Mouse (Mus musculus) forebrain, embryonic 11.5 days (tissue): ENCODE measurements around the gene Tbc1d25. TPM values are rescaled to one million over a fixed set of nuclear protein-coding genes. Genes with fewer than 3 reads are reported as not detected.

Experiments
- ATAC-seq: fragments of 200-750 bp; cut with Nextera tagmentation; replicated peaks from 2 replicates; pipeline ENCODE4 v1.8.0; 2017; ENCODE audit warnings: moderate TSS enrichment; ENCODE audit not compliant: low FRiP score
- DNase-seq: peaks from one replicate; pipeline ENCODE4 v3.0.0-alpha.2; 2017; ENCODE audit warnings: low spot score
- H3K27ac ChIP-seq: fragments of 300-500 bp; sonication (generic); 2 replicates; pipeline ENCODE4 v1.5.1; 2014; ENCODE audit warnings: low read depth, low read length
- H3K27me3 ChIP-seq: fragments of 300-500 bp; sonication (generic); 2 replicates; pipeline ENCODE4 v1.6.1; 2014; ENCODE audit warnings: mild to moderate bottlenecking, low read length, mixed read lengths; ENCODE audit not compliant: control insufficient read depth, insufficient read depth
- H3K36me3 ChIP-seq: fragments of 300-500 bp; sonication (generic); 2 replicates; pipeline ENCODE4 v1.6.1; 2014; ENCODE audit warnings: mild to moderate bottlenecking, low read length, moderate library complexity, mixed read lengths; ENCODE audit not compliant: control insufficient read depth, insufficient read depth
- H3K4me1 ChIP-seq: fragments of 300-500 bp; sonication (generic); replicated peaks from 2 replicates; pipeline ENCODE4 v1.6.1; 2014; ENCODE audit warnings: low read length, mixed read lengths; ENCODE audit not compliant: control insufficient read depth, insufficient read depth
- H3K4me2 ChIP-seq: fragments of 300-500 bp; sonication (generic); 2 replicates; pipeline ENCODE4 v1.6.1; 2014; ENCODE audit warnings: low read depth, mild to moderate bottlenecking, low read length, moderate library complexity, mixed read lengths; ENCODE audit not compliant: severe bottlenecking
- H3K4me3 ChIP-seq: fragments of 300-500 bp; sonication (generic); 2 replicates; pipeline ENCODE4 v1.5.1; 2014; ENCODE audit warnings: low read depth, low read length
- H3K9ac ChIP-seq: fragments of 300-500 bp; sonication (generic); 2 replicates; pipeline ENCODE4 v1.6.1; 2014; ENCODE audit warnings: low read length
- H3K9me3 ChIP-seq: fragments of 300-500 bp; sonication (generic); 2 replicates; pipeline ENCODE4 v1.6.1; 2016; ENCODE audit warnings: low read length, mixed read lengths; ENCODE audit not compliant: control insufficient read depth
- WGBS: fragments of 180-500 bp; shearing (Covaris S2); extraction: QIAGEN DNeasy Blood & Tissue Kit; methylation state at CpG from one replicate; pipeline ENCODE4 v1.1.7; 2014; 5-methylcytosine and 5-hydroxymethylcytosine counted together
- polyA plus RNA-seq: library from polyadenylated mRNA; unstranded; fragments of >200 nt; fragmentation: Nextera tagmentation; extraction: Ambion mirVana; gene quantifications from 2 replicates; pipeline ENCODE4 v1.2.1, GENCODE M21; 2014

Gene Tbc1d25
- polyA plus RNA-seq, 1 experiment from 2014 or later: 13.5 TPM

DNA sequence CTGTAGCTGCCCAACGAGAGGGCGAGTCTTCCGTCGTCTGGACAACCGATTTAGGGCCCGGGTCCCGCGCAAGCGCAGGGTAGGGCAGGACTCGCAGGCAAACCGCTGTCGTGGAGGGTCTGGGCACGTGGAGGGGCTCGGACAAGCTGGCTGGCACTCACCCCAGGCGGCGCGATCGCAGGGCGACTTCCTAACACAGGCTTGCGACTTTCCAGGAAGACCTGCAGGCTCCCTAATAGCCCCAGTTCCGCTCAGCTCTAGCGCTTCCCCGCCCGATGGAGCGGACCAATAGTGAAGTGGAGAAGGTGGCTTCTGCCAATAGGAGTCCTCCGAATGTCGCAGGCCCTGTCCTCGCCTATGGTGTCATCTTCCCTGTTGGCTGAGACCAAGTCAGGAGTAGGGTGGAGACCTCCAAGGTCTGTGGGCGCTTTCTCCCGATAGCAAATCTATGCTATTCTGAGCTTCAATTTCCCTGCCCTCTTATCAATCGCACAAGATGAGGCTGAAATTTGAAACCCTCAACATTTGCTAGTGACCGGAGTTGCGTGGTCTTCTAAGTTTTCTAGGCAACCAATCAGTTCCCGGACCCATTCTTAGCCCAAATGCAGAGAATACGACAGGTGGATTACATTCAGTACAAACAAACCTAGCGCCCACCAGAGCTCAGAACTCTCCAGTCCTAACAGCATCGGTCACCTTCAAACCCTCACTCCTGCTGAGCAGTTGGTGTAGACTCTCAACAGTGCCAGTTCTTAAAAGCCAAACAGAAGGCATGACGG lies 16.8 kb upstream of the Tbc1d25 start:
- Histone ChIP-seq H3K9me3 (no peaks in the 10 kb centered on the region), H3K27ac (0 out of 2 replicates have a peak overlapping the region, but pooled peaks have one; percentile 43), H3K4me1 (no peaks in the 10 kb centered on the region), H3K36me3 (no peaks in the 10 kb centered on the region), H3K27me3 (no peaks in the 10 kb centered on the region), H3K4me3 (peak overlapping the region; percentile 41), H3K4me2 (peak overlapping the region; percentile 50), H3K9ac (peak overlapping the region; percentile 62)
- ATAC-seq (peak; percentile 97), DNase-seq (peak; percentile 84)
- WGBS: 21% methylated on average over 38 of the region's 38 CpGs

DNA sequence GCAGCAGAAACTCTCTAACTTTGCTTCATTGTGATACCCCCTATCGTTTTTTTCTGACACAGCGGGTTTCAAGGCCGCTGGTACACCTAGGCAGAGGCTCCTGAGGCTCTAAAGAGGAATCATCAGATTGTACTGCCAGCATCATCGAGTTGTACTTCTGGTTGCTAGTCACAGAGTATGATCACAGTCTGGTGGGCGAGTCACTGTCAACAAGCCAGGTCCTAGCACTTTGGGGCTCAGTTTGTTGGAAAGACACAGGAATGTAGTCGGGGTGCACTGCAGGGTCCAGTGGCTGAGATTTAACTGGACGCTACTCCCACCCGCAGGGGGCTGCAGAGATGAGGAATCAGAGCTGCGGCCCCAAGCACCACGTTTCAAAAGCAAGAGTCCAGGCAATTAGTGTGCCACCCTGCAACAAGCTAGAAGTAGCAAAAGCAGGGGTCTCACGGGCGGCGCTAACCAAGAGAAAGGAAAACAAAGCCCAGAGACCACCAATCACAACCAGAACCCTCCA lies 16.2 kb upstream of the Tbc1d25 start:
- Histone ChIP-seq H3K4me2 (peak overlapping the region; percentile 50), H3K27me3 (no peaks in the 10 kb centered on the region), H3K9ac (peak overlapping the region; percentile 62), H3K4me3 (peak overlapping the region; percentile 41), H3K9me3 (no peaks in the 10 kb centered on the region), H3K4me1 (no peaks in the 10 kb centered on the region), H3K36me3 (no peaks in the 10 kb centered on the region), H3K27ac (peak overlapping the region; percentile 43; the same call in 1 of the 2 replicates)
- DNase-seq (no peak), ATAC-seq (no peak; the same call in 1 of the 2 replicates)
- WGBS: 18% methylated on average over 13 of the region's 13 CpGs

DNA sequence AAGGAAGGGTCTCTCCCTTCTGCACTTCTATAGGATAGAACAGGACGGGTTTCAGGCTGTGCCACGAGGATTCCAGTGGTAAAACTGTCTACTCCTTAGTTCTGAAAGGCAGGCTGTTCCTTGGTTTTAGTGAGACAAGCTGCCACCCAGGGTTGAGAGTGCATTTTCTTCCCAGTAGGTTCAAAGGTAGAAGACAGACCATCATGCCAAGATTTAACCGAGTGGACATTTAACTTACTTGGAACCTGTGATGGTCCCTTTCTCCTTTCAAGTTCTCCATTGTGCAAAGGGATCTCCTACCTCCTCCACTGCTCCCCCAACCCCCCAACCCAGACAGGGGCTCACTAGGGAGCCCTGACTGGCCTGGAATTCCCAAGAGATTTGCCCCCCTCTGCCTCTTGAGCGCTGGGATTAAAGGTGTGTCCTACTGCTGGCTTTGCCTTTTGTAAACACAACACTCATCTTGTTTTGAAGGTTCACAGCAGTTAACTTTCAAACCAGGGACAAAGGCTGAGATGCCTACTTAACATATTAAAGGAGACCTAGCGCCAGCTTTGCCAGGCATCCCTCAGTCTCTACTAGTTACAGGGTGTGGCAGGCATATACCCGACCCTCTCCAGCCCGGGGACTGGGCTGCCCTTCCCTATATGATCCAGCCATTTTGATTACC lies 7.0 kb upstream of the Tbc1d25 start:
- H3K27ac ChIP-seq: no peak overlapping the region
- no peaks in the 10 kb centered on the region for H3K36me3 ChIP-seq
- no peak overlapping the region for H3K9ac ChIP-seq
- no peaks in the 10 kb centered on the region for H3K9me3 ChIP-seq
- 18% methylated on average over 7 of the region's 7 CpGs for WGBS
- H3K27me3 ChIP-seq: no peaks in the 10 kb centered on the region
- H3K4me3 ChIP-seq: no peak overlapping the region
- ATAC-seq (no peak), DNase-seq (no peak)
- no peaks in the 10 kb centered on the region for H3K4me1 ChIP-seq
- H3K4me2 ChIP-seq: no peak overlapping the region

DNA sequence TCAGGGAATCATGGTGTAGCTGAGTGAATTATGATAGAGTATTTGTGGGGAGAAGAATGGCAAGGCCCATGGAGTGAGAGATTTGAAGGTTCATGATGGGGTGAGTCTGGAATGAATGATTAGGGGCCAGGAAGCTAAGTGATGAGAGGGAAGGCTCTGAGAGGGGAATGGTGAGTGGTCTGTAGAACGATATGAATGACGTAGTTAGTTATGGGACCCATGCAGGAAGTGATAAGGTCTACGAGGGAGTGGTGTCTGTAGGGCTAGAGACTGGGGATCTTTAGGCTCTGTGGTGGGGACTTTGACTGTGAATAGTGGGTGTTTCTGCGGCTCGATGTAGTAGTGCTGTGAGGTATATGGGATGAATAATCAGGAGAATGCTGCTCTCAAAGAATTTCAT lies 3.7 kb upstream of the Tbc1d25 start:
- Histone ChIP-seq H3K9ac (no peak overlapping the region), H3K27ac (no peak overlapping the region), H3K4me1 (no peaks in the 10 kb centered on the region), H3K36me3 (no peaks in the 10 kb centered on the region), H3K4me3 (no peak overlapping the region), H3K9me3 (no peaks in the 10 kb centered on the region), H3K27me3 (no peaks in the 10 kb centered on the region), H3K4me2 (no peak overlapping the region)
- no peak for ATAC-seq
- WGBS: 91% methylated on average over 5 of the region's 5 CpGs
- DNase-seq: no peak

DNA sequence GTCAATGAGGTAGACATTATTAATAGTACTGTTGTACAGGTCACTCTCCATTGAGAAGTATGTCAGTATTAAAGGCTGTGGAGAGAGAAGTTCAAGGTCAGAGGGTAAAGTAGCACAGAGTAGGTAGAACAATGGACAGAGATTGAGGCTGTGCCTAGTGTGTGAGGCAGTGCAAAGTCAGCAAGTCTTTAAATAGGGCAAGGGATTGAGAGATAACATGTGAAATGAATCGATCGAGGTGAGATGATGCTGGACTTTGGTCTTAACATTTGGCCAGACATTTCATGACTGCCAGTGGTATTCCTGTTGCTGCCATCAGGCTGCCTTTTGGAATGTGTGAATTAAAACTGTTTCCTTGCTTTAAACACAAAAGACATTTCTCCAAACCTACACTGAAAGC lies 2.9 kb upstream of the Tbc1d25 start:
- 94% methylated on average over 2 of the region's 2 CpGs for WGBS
- Histone ChIP-seq H3K9ac (no peak overlapping the region), H3K4me2 (no peak overlapping the region), H3K4me3 (no peak overlapping the region), H3K27me3 (no peaks in the 10 kb centered on the region), H3K4me1 (no peaks in the 10 kb centered on the region), H3K9me3 (no peaks in the 10 kb centered on the region), H3K27ac (no peak overlapping the region), H3K36me3 (no peaks in the 10 kb centered on the region)
- ATAC-seq (no peak), DNase-seq (no peak)

DNA sequence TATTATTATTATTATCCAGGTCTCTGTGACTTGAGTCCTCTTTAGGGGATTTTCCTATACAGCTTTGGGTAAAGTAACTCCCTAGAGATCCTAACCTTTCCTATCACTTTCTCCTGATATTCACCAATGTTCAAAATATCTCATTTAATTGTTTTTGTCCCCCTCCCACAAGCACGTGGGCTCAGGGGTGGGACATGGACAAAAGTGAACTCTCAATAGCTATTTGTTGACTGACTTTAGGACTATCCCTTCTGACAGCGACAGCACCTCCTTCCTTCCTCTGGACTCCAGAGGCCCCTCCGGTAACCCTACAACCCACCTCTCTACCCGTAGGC lies 845 bp downstream of the Tbc1d25 start:
- Histone ChIP-seq H3K4me1 (no peaks in the 10 kb centered on the region), H3K9me3 (no peaks in the 10 kb centered on the region), H3K9ac (peak overlapping the region; percentile 61), H3K4me2 (peak overlapping the region; percentile 52), H3K36me3 (no peaks in the 10 kb centered on the region), H3K4me3 (peak overlapping the region; percentile 51), H3K27ac (no peak overlapping the region), H3K27me3 (no peaks in the 10 kb centered on the region)
- 15% methylated on average over 4 of the region's 4 CpGs for WGBS
- DNase-seq: no peak
- ATAC-seq: no peak

DNA sequence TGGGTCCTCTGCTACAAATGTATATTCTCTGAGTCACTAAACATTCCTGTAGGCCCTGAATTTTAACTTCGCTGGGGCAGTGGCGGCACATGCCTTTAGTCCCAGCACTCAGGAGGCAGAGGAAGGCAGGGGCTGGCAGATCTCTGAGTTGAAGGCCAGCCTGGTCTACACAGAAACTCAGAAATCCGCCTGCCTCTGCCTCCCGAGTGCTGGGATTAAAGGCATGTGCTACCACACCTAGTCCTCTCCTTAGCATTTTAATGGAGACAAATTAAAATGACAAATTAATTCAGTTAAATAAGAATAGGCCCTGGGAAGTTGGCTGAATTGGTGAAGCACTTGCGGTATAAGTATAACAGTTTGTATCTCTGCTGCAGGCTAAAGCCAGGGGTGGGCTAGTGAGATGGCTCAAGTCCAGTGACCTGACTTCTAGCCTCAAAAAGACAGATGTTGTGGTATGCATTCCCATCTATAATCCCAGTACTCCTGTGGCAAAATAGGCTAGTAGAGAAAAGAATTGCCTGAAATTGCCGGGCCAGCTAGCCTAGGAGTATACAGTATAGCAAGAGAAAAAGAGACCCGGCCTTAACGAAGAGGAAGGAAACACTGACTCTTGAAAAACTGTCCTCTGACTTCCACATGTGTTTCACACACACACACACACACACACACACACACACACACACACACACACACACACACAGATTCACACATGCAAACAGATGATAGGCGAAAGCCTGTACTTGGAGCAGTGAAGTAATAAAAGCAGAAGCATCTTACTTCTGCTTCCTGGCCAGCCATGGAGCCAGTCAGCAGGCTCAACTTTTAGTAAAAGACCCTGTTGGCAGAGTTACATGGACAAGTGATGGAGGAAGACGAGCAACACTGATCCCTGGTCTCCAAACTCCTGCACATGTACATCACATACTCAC lies 8.0 kb downstream of the Tbc1d25 start:
- DNase-seq (no peak), ATAC-seq (no peak)
- Histone ChIP-seq H3K4me1 (no peaks in the 10 kb centered on the region), H3K9me3 (no peaks in the 10 kb centered on the region), H3K4me3 (no peak overlapping the region), H3K9ac (no peak overlapping the region), H3K27me3 (no peaks in the 10 kb centered on the region), H3K4me2 (no peak overlapping the region), H3K36me3 (no peaks in the 10 kb centered on the region), H3K27ac (no peak overlapping the region)
- 94% methylated on average over 10 of the region's 10 CpGs for WGBS

DNA sequence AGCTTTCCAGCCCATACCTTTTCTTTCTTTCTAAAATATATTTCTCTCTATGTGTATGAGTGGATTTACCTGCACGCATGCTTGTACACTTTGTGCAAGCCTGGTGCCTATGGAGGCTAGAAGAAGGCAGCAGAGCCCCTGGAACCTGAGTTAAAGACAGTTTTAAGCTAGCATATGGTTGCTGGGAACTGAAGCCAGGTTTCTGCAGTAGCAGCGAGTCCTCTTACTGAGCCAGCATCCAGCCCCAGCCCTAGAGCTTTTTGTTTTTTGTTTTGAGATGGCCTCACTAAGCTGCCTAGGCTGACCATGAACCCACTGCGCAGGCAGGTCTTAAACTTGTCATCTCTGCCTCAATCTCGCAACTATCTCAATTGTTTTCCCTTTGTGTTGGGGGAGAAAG lies 11.5 kb downstream of the Tbc1d25 start:
- H3K9me3 ChIP-seq: no peaks in the 10 kb centered on the region
- no peak overlapping the region for H3K4me2 ChIP-seq
- H3K4me3 ChIP-seq: no peak overlapping the region
- H3K36me3 ChIP-seq: no peaks in the 10 kb centered on the region
- WGBS: 81% methylated on average over 4 of the region's 4 CpGs
- DNase-seq (no peak), ATAC-seq (no peak)
- no peaks in the 10 kb centered on the region for H3K4me1 ChIP-seq
- no peak overlapping the region for H3K27ac ChIP-seq
- H3K9ac ChIP-seq: no peak overlapping the region
- no peaks in the 10 kb centered on the region for H3K27me3 ChIP-seq
